Mouse (Mus musculus): ENCODE data around the gene Zfp111.

The Zfp111 gene

DNA sequence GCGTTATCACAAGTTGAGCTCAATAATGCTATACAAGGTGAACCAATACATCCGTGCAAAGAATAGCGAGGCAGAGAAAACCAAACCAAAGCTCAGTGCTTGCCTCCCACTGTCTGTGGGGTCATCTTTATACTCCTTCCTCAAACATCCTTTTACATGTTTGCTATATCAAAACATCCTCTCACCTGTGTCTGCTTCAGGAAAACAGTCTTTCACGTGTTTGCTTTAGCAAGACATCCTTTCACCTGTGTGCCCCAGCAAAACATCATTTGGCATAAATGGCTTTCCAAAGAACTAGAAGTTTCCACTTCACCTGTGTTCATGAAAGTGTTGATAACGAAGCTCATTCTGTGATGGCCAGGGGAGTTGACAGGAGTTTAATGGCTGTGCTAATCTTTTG lies at the start of gene Zfp111:
TSS of gene Zfp111 (minus strand) at position 101 of the 400 bp plus-strand sequence.
- in situ Hi-C loops (cut with MboI, MseI) = loop anchor here (5.0 kb wide), 1 partner anchor 56 kb away; no protein-coding TSS in a partner anchor

DNA sequence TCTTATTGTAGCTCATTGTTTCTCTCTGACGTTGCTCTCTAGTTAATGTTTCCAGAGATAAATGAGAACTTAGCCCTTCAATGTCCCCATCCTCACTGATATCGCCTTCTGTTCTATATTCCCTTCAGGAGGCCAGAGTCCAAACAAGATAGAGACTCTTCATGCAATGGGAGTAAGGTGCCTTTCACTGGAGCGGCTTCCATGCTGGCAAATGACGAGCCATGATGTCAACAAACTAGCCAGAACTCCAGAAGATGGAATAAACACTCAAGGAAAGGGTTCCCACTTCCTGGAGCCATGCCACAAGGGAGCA lies 48.7 kb upstream of the Zfp111 start:
- in situ Hi-C loops (cut with MboI, MseI) = no loop called here

DNA sequence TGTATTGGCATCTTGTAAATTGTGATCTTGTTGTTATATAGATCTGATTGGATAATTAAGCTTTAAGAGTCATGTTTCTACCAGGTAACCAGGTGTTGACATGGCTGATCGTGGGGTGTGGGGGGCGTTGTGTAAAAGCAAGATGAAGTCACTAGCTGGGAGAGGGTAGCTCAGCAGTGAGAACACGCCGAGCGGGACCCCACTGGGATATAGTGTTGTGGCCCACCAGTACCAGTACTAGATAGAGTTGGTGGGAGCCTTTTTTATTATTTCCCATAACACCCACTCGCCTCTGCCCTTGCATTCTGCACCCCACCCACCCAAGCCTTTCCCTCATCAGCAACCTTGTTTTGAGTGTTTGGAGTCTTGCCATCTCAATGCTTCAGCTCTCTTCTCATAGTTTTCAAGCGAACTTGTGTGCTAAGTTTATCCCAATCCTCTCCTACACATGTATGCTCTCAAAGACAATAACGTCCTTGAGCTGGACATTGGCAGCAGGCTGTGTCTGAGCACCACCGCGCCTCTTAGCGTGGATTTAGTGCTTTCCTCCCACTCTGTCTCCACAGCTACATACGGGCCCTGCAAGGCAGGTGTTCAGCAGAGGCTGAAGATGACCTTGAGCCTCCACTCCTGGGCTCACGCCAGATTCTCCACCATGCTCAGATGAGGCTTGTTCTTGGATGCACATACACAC lies 48.2 kb upstream of the Zfp111 start:
- in situ Hi-C loops (cut with MboI, MseI) = no loop called here

DNA sequence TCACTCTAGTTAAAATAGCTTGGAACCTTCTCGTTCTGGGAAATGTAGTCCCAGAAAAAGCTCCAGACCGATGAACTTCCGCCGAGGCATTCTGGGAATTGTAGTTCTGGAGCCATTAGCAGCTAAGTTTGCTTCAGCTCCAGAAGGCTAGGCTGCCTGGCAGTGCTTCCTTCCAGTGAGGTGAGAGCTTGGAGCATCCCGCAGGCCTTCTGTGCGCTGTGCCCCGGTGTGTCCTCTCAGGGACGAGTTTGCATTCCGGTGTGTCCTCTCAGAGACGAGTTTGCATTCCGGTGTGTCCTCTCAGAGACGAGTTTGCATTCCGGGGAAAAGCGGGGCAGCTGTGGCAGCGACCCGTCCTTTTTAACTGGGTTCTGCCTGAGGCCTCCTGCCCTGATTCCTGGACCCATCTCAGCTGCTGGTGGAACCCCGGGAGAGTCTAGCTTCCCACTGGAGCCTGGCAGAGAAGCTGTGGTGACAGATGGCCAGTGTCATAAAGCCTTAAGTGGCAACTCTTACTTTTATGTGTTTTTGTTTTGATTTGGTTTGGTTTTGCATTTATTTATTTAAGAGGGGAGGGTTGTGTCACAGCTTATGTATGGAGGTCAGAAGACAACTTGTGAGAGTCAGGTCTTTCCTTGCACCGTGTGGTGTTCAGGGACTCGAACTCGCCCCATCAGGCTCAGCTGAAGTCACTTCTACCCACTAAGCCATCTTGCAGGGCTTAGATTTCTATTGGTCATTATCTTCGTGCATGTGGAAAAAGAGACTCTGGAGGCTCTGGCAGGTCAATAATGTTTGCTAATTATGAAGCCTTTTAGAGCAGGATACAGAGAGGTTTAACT lies 43.6 kb upstream of the Zfp111 start, which contains the start of gene Zfp108:
TSS of gene Zfp108 (plus strand) at position 162 of the 842 bp plus-strand sequence.
- in situ Hi-C loops (cut with MboI, MseI) = no loop called here

DNA sequence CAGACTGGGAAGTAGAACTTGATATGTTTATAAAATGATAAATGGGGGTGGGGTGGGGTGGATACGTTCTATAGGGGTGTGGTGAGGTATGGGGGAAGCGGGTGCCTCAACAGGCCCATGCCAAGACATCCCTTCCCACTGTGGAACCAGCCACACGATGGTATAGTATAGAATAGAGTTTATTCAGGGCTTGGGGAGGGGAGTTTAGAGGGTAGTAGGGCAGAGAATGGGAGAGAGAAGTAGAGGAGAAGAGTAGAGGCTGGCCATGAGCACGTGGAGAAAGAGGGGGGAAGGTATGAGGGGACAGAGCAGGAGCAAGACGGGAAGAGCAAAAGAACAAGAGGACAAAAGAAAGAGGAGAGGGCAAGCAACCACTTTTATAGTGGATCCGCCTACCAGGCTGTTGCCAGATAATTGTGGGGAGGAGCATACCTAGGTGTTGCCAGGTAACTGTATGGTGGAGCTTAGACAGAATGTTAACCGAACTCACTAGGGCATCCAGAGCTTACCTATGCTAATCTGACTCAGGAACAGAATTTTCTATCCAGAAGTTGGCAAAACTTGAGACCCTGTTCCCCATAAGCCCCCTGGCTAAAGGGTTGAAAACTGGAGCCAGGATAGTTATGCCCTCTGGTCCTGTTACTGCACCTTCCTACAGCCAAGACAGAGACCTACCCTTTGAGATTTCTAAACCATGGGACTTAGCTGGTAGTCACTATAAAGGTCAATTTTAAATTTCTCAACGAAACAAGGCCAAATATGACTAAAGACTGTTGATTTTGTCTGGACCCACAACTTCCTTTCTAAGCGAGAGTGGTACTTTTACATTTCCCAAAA lies 42.8 kb upstream of the Zfp111 start:
- in situ Hi-C loops (cut with MboI, MseI) = no loop called here

DNA sequence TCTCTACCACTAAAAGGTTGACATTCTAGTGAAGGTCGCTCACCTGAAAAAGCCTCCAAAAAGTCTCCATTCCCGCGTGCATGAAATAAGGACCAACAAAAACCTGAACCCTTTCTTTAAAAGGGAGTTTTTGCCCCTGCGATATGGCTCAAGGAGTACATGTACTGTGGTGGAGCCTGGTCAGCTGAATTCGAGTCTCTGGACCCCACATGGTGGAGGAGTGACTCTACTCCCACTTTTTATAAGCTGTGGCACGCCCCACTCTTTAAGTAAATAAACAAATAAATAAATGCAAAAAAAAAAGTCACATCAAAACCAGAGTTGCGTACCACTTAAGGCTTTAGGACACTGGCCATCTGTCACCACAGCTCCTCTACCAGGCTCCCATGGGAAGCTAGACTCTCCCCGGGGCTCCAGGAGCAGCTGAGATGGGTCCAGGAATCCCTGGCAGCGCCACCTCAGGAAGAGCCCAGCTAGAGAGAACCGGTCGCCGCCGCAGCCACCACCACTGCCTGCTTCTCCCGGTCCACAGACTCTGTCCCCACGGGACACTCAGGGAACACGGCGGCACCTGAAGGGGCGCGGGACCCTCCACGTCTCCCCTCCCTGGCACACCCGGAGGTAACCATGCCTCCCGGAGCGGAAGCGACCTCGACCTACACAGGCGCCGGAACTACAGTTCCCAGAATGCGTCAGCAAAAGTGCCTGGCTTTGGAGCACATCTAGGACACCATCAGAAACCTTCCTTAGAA lies 26.0 kb upstream of the Zfp111 start, which contains the start of gene Zfp109:
TSS of gene Zfp109 (minus strand) at position 521 of the 752 bp plus-strand sequence.
- in situ Hi-C loops (cut with MboI, MseI) = no loop called here

DNA sequence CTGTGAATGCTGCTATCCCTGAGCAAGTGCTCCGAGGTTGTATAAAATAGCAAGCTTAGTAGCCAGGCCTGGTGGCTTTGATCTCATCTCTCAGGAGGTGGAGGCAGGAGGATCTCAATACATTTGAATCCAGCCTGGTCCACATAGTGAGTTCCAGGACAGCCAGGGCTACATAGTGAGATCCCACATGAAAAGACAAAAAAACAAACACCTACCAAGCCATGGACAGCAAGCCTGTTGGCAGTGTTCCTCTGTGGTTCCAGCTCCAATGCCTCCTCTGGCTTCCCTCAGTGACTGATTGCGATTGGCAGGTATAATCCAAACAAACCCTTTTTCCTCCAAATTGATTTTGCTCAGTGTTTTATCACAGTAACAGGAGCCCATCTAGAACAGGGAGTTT lies 947 bp downstream of the Zfp111 start:
- in situ Hi-C loops (cut with MboI, MseI) = loop anchor here (5.0 kb wide), 1 partner anchor 57 kb away; no protein-coding TSS in a partner anchor

DNA sequence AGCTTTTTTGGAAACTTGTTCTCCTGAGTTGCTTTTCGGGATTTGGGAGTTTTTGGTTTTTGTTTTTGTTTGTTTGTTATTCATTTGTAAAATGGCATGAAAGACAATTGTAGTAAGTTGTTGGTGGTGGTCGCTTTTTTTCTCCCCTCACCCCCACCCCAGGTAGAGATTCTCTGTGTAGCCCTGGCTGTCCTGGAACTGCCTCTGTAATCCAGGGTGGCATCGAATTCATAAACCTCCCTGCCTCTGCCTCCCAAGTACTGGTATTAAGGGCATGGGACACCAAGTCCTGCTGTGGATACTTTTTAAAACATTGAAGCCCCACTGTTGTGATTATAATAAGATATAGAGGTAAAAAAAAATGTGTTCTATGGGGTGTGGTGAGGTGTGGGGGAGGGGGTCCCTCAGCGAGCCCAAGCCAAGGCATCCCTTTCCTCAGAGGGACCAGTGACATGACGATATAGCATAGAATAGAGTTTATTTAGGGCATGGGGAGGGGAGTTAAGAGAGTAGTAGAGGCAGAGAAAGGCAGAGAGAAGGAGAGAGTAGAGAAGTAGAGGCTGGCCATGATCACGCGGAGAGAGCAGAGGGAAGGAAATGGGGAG lies 2.9 kb downstream of the Zfp111 start:
- in situ Hi-C loops (cut with MboI, MseI) = no loop called here

DNA sequence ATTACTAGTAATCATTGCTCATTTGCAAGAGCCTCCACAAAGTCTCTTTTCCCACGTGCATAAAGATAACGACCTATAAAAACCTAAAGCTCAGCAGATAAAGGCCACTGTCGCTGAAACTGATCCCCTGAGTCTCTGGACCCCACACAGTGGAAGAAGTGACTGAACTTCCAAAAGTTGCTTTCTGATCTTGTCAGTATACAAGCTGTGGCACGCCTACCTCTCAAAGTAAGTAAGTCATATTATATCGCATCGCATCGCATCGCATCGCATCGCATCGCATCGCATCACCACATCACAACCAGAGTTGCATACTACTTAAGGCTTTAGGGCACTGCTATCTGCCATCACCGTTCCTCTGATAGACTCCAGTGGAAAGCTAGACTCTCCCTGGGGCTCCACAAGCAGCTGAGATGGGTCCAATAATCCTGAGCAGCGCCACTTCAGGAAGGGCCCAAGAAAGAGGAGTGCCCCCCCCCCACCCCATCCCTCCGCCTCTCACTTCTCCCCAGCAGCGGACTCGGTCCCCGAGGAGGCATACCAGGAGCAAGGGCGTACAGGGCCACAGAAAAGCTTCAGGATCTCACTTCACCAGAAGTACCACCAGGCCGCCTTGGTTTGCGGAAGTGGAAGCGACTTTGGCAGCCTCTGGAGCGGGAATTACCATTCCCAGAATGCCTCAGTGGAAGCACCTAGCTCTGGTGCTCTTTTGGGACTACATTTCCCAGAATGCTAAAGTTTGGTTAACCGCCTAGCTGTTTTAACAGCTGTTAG lies 3.6 kb downstream of the Zfp111 start:
- in situ Hi-C loops (cut with MboI, MseI) = no loop called here

DNA sequence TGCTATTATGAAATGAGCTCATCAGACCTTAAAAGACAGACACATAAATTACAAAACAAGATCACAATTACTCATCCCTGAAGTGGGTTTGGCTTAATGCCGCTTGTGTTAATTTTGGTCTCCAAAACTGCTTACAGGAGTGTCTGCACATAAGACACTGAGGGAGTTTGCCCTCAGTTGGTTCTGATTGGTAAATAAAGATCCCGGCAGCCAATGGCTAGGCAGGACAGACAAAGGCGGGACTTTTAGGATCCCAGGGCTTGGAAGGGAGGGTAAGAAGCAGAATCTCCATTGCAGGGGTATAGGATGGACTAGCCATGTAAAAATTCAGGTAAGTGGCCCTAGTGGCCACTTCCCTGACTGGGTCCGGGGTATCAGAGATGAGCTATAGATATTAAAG lies 14.3 kb downstream of the Zfp111 start:
- in situ Hi-C loops (cut with MboI, MseI) = no loop called here

DNA sequence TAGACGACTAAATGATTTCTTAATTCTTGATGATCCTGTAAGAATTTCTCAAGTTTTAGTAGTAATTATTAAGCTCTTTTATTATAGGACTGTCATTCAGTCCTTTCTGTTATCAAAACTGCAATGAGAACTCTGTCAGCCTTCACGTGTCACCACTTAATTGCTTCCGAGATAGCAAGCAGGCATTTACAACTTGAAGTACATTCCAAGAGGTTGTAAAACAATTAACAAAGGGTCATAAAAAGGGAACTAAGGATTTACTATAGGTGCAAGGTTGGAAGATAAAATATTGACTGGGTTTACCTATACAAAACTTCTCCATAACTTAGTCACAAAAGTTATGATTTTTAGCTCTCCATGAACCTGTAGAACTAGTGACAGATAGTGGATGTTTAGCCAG lies 18.1 kb downstream of the Zfp111 start:
- in situ Hi-C loops (cut with MboI, MseI) = no loop called here

DNA sequence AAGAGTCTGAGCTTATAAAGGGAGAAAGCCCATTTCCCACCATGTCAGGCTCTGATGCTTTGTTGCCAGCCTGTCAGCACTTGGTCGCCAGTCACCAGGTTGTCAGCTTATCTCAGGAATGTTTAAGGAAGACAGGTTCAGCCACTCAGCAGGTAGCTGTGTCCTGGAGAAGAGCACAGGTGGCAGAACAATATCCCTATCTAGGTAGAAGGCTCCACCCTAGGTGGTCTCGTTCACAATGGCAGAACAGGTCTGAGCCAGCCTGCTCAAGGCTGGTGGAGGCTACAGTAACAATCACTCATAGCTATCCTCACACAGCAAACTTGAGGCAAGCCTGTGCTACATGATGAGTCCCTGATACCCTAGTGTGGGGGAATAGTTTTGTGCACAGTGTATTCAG lies 19.9 kb downstream of the Zfp111 start:
- in situ Hi-C loops (cut with MboI, MseI) = no loop called here

DNA sequence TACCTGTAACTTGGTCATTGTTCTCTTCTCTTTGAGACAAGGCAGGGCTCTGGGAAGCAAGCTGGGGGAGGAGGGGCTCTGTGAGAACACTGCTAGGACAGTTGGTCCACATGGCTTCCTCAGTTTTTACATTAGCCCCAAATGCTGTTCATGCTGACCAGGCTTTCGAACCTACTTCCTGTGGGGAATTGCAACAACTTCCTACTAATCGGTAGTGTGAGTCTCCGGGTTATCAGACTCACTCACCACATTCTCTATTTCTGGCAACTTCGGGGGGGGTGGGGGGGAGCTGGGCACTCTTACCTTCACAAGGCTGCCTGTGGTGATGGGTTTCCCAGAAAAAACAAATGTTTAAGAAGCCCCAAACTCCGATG lies 21.7 kb downstream of the Zfp111 start:
- in situ Hi-C loops (cut with MboI, MseI) = no loop called here

DNA sequence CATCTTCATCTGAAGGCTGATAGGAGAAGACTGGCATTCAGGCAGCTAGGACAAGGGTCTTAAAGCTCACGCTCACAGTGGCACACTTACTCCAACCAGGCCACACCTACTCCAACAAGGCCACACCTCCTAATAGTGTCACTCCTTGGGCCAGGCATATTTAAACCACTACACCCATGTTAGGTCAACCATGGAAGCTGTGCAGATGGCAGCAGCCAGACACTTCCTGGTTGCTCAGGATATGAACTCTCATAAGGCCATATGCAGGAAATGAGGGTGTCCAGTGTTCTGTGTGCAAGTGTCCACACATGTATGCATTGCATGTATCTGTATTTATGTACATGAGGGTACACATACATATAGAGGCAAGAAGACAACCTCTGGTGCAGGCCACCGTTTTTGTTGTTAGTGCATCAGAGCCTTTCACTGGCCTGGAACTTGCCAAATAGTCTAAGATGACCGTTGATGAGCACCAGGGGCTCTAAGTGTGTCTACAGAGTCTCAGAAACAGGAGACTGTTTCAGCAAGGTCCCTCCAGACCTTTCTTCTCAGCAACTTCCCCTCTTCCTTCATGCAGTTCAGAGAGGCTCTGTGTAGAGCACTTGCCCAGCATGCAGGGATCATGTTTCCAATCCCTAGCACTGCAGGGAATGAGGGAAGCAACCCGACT lies 22.2 kb downstream of the Zfp111 start:
- in situ Hi-C loops (cut with MboI, MseI) = no loop called here

DNA sequence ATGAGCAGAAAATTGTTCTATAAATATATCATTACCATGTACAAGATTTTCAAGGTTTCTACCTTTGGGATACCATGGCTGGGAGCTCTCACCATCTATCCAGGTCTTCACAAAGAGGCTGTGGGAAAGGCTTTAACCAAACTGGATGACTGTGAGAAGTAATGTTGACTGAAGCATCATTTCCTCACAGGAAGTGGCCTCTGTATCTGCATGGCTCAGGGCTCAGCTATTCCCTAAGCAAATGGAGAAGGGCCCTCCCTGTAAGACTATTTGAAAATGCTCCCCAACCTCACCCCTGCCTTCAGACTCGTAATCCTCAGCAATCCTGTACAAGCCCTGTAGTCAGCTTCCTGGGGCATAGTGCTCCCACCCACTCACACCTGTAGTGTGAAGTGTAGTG lies 23.6 kb downstream of the Zfp111 start:
- in situ Hi-C loops (cut with MboI, MseI) = no loop called here

DNA sequence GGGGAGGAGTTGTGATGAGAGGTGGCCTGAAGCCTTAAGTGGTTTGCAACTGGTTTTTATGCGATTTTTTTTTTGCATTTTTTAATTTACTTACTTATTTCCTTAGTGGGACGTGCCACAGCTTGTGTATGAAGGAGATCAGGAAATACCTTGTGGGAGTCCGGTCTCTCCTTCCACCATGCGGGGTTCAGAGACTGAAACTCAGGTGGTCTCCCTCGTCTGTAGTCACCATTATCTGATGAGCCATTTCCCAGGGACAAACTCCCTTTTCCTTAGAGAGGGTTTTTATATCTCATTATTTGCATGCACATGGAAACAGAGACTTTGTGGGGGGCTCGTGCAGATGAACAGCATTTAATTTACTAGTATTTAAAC lies 35.9 kb downstream of the Zfp111 start:
- in situ Hi-C loops (cut with MboI, MseI) = no loop called here

DNA sequence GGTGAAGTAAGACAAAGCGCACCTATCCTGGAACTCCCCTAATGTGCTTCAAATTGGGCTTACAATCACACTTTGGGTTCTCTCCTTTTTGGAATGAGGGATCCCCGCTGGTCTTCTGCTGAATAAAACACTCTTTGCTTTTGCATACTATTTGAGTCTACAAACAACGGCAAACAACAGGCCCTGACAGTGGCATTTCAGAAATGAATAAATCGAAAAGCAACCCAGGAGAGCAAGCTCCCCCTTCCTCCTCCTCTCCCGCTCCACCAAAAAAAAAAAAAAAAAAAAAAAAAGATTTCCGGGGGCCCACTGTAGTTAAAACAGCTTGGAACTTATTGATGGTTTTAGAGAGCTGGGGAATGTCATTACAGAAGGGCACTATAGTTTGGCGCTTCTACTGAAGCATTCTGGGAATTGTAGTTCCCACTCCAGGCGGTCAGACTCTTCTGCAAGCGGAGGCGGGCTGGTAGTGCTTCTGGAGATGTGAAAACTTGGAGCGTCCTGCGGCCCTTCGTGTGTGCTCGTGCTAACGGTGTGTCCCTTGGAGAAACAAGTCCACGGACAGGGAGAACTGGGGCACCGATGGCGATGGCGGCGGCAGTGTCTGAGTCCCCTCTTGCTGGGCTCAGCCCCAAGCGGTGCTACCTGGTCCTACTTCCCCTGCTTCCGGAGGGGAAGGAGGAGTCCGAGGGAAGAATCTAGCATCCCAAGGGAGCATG lies 36.5 kb downstream of the Zfp111 start, which contains the start of gene Zfp114:
TSS of gene Zfp114 (plus strand) at position 443 of the 719 bp plus-strand sequence.
- in situ Hi-C loops (cut with MboI, MseI) = loop anchor here (5.0 kb wide), 1 partner anchor 37 kb away; no protein-coding TSS in a partner anchor

DNA sequence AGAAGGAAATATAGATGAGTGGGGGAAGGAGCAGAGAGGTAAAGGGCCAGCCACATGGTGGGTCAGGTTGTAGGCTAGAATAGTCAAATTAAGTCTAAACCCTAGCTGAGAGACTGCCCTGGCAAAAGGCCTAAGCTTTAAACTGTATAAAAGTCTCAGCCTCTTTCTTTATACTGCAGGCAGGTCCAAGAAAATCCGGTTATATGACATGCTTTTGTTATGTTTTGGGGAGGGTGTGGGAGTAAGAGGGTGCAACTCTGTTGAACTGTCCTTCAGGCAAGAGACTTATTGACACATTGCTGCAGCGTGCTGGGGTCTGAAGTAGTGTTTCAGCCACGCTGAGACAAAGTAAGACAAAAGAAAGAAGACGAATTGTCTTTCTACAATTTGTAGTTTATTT lies 39.1 kb downstream of the Zfp111 start:
- in situ Hi-C loops (cut with MboI, MseI) = loop anchor here (5.0 kb wide), 1 partner anchor 35 kb away; no protein-coding TSS in a partner anchor

DNA sequence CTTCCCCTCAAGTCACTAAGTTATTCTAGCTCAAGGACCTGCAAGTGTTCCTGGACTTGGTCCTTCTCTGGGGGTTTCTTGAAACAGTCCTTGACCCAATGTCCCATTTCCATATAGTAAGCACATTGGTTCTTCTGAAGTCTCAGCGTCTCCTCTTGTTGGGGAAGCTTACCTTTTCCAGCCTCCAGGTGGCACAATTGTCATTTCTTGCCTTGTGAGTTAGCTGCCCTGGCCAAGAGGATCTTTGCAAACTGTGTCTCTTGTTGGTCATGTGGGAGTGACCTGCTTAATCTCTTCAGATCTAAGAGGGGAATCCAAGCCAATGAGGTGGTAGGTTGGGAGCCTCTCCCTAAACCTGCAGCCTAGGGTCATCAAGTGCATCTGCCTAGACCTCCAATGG lies 58.0 kb downstream of the Zfp111 start:
- in situ Hi-C loops (cut with MboI, MseI) = loop anchor here (5.0 kb wide), 1 partner anchor 134 kb away; no protein-coding TSS in a partner anchor
